Mouse (Mus musculus) kidney, postnatal 14 days (tissue): ENCODE data around the gene Elovl5.

ENCODE experiments used
- DNase-seq: peaks from one replicate; pipeline ENCODE4 v3.0.0; 2022; ENCODE audit warnings: mixed read lengths

Gene Elovl5

DNA sequence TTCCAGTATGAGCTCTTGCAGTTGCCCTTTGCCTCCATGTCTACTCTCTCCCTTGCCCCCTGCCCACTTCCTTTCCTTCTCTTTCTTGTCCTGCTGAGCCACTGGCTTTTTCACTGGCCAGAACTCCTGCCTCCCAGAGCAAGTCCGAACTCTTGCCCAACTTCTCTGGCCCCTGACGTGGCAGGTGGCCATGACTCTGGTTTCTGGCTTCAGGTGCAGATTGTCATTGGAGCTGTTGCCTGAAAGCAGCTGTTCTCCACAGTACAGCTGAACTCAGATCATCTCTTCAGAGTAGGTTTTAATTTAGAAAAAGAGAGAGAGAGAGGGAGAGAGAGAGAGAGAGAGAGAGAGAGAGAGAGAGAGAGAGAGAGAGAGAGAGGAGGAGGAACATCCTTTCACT lies 86.1 kb downstream of the Elovl5 start:
- no peak for DNase-seq

DNA sequence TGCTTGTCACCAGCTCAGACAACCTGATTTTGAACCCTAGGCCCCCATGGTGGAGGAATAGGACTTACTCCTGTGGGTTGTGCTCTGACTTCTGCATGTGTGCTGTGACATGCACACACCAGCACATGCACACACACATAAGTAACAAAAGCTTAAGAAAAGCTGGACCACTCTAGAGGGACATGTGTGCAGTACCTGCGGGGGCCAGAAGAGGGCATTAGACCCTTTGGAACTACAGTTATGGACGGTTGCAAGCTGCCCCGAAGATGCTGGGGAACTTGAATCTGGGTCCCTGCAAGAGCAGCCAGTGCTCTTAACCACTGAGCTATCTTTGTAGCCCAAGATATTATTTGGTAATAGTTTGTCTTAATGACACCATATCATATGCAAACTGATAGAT lies 88.3 kb downstream of the Elovl5 start:
- no peak for DNase-seq

DNA sequence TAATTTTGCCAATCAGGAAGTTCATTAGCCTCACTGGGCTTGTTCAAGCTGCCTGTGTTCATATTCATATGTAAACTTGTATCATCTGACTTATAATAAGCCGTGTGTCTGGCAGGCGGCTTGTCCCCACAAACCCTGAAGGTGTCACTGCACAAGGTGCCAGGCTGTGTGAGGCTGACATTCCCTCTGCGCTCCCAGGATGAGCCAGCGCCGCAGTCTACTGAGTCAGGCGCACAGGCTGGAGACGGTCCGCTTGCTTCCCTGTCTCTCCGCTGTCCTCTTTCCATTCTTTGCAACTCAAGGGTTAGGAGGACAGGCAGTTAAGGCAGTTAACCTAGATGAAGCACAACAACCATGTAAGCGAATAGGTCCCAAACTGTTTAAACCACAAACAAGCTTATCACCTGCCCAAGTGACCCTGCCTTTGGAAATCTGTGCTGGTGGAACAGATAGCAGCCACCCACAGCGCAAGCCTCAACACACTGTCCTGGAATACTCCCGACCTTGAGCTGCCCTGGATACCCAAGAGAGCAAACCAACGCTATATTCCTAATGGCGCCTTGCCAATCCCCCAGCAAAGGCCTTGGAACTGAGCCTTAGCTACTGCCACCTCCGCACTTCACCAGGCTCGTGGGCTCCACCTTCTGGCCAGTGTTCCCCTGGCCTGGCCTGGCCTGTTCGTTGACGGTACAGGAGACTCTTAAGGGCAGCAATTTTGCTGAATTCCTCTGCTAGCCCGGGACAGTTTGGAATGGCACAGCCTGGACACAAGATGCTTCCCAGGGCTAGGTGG lies 89.2 kb downstream of the Elovl5 start:
- DNase-seq: peak; percentile 92

DNA sequence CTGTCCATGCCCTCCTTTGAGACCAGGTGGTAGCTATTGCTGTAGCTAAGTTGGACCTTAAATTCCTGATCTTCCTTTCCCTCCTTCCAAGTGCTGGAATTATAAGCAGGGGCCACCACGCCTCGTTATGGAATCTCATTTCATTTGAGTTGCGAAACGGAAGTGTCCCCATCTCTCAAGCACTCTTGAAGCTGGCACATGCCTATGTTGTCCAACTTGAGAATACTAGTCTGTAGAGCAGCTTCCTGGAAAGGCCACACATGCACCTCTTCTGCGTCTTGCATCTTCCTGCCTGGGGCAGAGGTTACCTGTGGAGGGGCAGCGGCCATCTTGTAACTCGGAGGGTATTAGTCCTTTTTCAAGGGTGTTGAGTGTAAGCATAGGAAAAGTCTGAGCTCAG lies 92.2 kb downstream of the Elovl5 start:
- DNase-seq: no peak

DNA sequence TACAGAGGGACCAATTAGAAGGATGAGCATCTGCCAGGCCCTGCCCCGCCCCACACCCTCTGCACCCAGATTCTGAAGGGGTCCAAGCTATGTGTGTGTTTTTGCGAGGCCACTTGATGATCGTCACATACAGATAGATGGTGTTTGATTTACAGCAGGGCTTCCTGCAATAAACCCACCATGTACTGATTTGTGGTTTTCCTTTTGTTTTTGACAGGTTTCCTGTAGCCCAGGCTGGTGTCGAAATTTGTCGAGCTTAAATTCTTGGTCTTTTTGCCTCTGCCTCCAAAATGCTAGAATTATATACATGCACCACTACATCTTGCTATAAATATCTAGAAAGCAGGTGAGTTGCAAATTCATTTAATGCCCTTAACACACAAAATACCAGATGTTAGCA lies 93.0 kb downstream of the Elovl5 start:
- DNase-seq: no peak

DNA sequence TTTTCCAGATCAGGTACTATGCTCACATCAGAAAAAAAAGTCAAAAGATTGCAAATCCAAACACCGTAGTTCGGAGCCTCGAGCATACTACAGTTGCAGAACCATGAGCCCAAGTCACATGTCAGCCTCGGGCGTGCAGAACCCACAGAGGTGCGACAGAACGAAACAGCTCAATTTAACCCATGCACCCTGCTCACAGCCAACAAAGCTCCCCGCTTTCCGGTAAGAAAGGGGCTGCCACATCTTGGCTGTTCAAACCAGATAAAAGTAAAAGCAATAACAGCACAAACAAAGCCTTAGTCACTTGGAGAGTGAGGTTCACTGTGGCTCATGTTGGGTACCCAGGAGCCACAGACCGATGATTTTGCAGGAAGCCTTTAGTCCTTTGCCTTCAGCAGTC lies 93.5 kb downstream of the Elovl5 start:
- no peak for DNase-seq

DNA sequence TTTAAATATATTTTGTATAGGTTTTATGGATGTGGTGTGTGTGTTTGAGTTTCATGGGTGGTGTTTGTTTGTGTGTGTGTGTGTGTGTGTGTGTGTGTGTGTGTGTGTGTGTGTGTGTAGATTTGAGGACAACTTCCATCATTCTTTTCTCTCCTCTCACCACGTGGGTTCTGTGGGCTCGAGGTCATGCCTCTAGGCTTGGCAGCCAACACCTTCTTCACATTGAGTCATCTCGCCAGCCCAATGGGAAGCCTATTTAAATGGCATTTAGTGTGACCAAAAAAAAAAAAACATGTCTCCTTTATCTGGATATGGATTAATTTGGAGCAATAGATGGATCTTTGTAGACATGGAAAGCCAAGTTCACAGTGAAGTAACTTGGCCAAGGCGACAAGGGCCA lies 94.9 kb downstream of the Elovl5 start:
- no peak for DNase-seq

DNA sequence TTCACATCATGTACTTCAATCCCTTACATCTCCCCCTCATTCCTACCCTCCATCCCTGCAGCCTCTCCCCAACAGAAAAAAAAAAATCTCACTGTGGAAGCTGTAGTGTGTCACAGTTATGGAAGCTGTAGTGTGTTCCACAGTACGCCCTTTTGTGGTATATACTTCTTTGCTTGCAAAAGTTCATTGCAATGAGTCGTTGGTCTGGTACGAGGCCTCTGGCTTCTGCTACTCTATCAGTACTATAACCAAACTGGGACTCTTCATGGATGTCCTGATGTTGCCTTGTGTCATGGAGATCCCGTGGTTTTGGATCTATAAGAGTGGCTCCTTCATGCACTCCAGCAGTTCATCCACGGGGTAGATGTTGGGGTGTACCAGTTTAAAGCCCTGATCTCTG lies 95.5 kb downstream of the Elovl5 start:
- no peak for DNase-seq

DNA sequence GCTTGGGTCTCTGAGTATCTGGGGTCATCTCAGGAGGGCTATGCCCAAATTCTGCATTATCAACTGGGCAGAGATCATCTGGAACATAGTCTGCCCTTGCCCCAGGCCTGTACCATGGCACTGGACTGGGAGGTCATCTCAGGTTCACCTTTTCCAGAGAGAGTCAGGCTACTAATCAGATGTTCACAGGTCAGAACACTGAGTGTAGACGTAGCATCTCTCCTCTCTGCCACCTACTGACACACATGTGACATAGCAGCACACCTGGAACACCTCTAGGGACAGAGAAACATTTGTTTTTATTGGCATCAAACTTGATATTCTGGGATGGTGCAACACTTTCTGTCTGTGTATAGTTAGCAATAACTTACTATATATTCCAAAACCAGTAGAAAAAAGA lies 96.6 kb downstream of the Elovl5 start:
- DNase-seq: no peak

DNA sequence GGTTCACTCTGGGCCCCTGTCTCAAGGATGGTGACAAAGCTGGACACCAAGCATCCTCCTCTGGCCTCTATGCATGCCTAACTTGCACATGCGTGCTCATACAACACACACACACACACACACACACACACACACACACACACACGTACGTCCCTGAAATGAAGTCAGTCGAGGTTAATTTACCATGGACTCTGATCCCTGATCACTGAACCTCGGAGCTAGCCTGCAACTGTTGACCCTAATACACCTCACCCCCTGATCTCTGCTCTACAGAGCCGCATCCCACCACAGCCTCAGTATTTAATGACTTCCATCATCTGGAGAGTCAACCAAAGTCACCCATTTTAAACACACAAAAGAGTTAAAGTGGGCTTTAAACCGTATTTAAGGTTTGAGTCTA lies 98.7 kb downstream of the Elovl5 start:
- peak; percentile 7 for DNase-seq

DNA sequence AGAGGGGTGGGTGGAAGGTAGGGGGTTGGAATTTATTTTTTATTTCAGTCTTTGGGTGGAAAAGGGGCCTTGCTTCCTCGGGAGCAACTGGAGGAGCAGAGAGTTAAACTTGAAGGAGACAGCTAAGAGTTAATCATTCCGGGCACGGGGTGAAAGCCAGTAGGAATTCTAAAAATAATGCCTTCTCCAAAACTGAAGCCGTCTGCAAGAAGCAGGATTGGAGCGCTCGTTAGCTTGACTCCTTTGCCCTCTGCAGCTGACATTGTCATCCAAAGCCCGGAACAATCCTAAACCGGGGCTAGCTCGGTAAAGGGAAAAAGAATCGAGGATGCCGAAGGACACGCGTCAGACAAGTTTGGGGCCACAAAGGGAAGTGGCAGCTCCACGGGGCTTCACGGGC lies 99.1 kb downstream of the Elovl5 start:
- peak; percentile 21 for DNase-seq

DNA sequence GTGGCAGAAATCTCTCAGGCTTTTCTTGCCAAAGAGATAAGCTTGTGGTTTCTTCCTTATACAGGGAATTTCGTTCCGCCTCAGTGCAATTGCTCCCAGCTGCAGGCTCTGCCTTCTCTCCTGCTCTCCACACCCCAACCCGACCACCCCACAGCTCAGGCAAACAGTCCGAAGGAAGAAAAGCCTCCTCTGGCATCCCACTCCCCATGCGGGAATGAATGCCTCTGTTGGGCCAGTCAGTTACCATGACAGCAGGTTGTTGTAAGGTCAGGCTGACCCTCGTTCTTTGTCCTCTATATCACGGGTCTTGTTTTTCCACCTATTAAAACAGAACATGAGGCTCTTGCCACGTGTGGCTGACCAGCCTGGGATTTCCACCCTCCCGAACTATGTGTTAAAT lies 104.1 kb downstream of the Elovl5 start:
- DNase-seq: peak; percentile 48

DNA sequence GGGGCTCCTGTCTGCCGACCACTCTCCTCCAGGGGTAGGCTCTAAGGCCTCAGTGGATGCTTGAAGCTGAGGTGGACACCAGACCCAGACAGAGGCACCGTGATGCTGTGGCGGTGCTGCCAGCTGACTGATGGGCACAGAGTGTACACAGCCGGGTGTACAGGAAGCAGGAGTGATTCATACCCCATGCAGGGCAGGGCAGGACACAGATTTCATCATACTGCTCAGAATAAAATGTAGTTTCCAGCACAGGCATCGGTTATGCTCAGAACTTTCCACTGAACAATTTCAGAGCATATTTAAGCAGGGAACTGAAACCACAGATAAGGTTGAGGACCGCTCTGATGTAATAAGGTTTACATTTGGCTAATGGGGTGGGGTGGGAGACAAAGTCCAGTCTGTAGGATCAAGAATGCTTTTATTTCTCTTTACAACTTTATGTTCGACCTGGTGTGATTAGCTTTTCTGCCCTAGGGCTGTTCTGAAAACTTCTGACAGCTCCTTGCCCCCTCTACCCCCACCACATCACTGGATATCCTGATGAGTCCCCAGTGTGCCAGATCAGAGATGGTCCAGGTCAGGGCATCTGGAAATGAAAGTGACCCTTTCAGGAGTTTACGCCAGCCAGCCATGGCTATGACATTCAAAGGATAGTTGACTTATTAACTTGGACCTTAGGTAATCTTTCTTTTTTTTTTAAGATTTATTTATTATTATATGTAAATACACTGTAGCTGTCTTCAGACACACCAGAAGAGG lies 105.2 kb downstream of the Elovl5 start:
- peak; percentile 43 for DNase-seq

DNA sequence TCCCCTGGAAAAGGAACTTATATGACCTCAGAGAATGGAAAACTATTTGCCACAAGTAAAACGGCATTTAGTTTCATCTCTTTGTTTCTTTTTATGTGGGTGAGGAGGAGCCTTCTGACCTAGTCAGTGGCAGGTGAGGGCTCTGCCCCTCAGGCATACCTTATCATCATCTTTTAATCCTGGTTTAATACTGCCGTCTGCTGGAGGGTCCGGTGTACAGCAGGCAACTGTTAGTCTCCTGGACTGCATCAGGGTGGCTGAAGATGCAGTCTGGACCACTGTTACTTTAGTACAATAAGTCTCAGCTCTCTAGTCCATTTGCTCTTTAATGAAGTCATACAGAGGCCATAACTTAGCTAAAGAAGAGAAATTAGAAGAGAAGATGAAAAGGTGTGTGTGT lies 107.7 kb downstream of the Elovl5 start:
- DNase-seq: peak; percentile 69

DNA sequence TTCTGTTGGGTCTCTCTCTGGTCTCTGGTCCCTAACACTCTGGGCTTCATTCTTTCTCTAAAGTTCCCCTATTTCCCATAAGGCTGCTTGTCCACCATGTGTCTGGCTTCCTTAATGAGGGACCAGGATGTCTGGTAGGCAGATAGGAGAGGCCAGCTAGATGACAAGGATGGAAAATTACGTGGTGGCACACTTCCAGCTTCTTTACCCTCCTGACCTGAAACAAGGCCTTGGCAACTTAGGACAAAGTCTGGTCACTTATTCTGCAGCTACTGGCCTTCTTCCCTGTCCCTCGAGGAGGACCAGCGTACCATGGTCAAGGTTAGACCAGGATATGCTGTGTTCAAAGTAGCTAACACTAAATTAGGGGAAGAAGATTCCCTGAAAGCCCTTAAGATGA lies 109.9 kb downstream of the Elovl5 start:
- DNase-seq: peak; percentile 50

DNA sequence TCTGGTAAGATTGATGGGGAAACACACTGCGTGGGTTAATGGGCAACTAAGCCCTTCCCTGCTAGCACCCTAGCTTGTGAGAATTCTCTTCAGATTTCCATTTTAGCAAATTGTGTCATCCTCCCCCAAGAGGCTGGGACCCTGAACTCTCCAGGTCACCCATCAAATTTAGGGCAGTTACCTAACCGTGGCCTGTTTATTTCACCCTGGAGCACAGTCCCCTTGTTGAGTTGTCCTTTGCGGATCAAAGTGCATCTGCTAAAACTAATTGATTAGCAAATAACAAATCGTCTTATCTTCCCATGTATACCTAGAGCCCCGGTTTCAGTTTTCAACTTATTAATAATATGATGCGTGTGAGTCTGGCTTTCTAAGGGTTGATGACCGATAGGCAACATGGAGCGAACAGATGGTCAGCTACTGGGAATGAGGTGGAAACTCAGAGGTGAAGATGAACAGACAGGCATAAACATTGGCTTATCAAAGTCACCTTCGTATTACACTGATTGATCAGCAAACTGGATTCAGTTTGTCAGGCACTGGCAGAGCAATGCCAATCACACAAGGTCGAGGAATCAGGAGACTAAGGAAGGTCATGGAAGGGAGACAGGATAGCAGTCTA lies 113.8 kb downstream of the Elovl5 start:
- no peak for DNase-seq

DNA sequence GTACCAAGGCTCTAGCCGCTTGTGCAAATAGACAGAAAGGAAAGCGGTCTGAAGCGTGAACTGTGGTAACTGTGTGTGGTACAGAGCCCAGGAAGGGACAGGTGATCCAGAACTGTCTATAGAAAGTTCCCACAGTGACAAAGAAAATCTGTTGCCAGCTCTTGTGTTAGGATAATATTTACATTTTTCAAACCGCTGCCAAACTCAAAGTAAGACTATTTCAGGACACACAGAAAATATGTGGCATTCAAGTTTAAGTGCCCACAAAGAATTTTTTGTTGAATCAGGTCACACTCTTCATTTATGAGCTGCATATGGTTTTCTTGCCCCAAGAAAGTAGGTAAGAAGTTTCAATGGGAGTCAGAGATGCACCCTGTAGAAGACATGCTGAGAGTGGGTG lies 115.8 kb downstream of the Elovl5 start:
- no peak for DNase-seq
